Mouse (Mus musculus): ENCODE data around the gene Hsd17b1. TPM values are rescaled to one million over a fixed set of nuclear protein-coding genes. Genes with fewer than 3 reads are reported as not detected.
"Not testable (repeated sequence)": the region's sequence is repeated elsewhere in the genome, so short reads cannot be mapped to it uniquely, and the experiment has no call there.

Hsd17b1 gene
- polyA plus RNA-seq, 1 experiment from 2014 or later: not detected

DNA sequence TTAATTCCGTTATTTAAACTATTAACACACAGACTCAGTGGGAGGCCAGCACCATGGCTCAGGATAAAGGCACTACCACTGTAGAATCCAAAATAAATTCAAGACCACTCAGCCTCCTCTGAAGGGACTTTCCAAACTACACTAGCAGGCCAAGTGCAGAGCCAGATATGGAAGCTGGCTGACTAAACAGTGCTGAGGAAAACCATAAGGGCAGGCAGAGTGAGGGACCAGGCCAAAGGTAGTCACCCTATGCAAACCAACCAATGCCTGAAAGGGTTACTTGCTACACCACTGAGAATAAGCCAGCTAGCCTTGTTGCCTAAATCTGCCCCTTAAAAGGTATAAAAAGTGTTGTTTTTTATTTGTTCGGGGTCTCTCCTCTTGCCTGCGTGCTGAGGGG, 34.0 kb downstream of the Hsd17b1 start:
- Histone ChIP-seq H3K4me3 (ENCODE audit: low read depth, low read length) (no peak overlapping the region), H3K36me3 (replicated peaks; ENCODE audit: control insufficient read depth, insufficient read depth, low read depth, low read length) (no peaks in the 10 kb centered on the region), H3K4me2 (ENCODE audit: low read depth, low read length) (no peak overlapping the region), H3K9me3 (replicated peaks; ENCODE audit: control insufficient read depth, low read length) (no peaks in the 10 kb centered on the region), H3K4me1 (ENCODE audit: control insufficient read depth, insufficient read depth, low read length) (no peaks in the 10 kb centered on the region), H3K27ac (replicated peaks; ENCODE audit: low read depth, low read length) (no peak overlapping the region), H3K27me3 (ENCODE audit: control insufficient read depth, insufficient read depth, low read length) (no peaks in the 10 kb centered on the region), H3K9ac (replicated peaks; ENCODE audit: low read length) (no peak overlapping the region)
- no peak for ATAC-seq (replicated peaks; ENCODE audit: insufficient number of reproducible peaks, low FRiP score, low TSS enrichment, low read depth)
- no peak for DNase-seq (ENCODE audit: low spot score)
- 93% methylated on average over 3 of the region's 3 CpGs for WGBS

DNA sequence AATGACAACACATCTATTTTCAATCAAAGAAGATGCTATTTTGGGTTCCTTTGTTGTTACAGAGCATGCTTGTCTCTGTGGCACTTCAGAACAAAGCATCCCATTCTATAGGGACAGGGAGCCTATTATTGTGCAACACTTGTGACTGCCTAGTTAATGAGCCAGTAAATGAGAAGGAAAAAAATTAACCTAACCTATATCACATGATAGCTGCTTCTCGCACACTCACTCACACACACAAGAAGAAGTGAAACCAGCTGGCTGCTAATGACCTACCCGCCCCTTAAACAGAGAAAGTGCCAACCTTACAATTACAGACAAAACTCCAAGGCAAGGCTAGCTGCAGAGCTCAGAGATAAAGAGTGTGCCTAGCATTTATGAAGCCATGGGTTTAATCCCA, 37.4 kb downstream of the Hsd17b1 start:
- no peak overlapping the region for H3K27ac ChIP-seq (replicated peaks; ENCODE audit: low read depth, low read length)
- H3K4me3 ChIP-seq (ENCODE audit: low read depth, low read length): no peak overlapping the region
- no peaks in the 10 kb centered on the region for H3K27me3 ChIP-seq (ENCODE audit: control insufficient read depth, insufficient read depth, low read length)
- no peak for DNase-seq (ENCODE audit: low spot score)
- WGBS: 68% methylated on average over 2 of the region's 2 CpGs
- ATAC-seq (replicated peaks; ENCODE audit: insufficient number of reproducible peaks, low FRiP score, low TSS enrichment, low read depth): no peak
- H3K36me3 ChIP-seq (replicated peaks; ENCODE audit: control insufficient read depth, insufficient read depth, low read depth, low read length): no peaks in the 10 kb centered on the region
- H3K4me2 ChIP-seq (ENCODE audit: low read depth, low read length): no peak overlapping the region
- no peak overlapping the region for H3K9ac ChIP-seq (replicated peaks; ENCODE audit: low read length)
- H3K9me3 ChIP-seq (replicated peaks; ENCODE audit: control insufficient read depth, low read length): no peaks in the 10 kb centered on the region
- peaks cover 8% of the 10 kb centered on the region for H3K4me1 ChIP-seq (ENCODE audit: control insufficient read depth, insufficient read depth, low read length)

DNA sequence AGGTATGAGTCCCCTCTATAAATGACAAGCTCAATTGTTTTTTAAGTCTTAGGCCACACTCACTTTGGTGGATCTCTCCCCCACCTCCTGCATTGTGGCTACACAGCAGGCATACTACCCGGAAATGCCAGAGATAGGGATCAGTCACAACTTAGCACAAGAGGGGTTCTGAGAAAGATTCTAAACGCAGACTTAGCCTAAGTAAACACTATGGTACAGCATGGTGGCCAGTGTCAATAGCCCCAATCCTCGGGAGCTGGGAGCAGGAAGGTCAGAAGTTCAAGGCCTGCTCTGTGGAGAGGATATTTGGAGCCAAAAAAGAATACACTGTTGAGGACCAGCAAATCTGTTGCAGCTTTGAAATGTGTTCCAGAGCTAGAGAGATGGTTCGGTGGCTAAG, 39.9 kb downstream of the Hsd17b1 start:
- H3K36me3 ChIP-seq (replicated peaks; ENCODE audit: control insufficient read depth, insufficient read depth, low read depth, low read length): no peaks in the 10 kb centered on the region; the same call in 1 of the 2 replicates
- H3K27ac ChIP-seq (replicated peaks; ENCODE audit: low read depth, low read length): no peak overlapping the region
- H3K4me2 ChIP-seq (ENCODE audit: low read depth, low read length): peak overlapping the region; percentile 88
- WGBS: 31% methylated on average over 4 of the region's 4 CpGs
- DNase-seq (ENCODE audit: low spot score) (no peak), ATAC-seq (replicated peaks; ENCODE audit: insufficient number of reproducible peaks, low FRiP score, low TSS enrichment, low read depth) (no peak)
- peak overlapping the region; percentile 82; the same call in 1 of the 2 replicates for H3K9ac ChIP-seq (replicated peaks; ENCODE audit: low read length)
- H3K4me1 ChIP-seq (ENCODE audit: control insufficient read depth, insufficient read depth, low read length): peaks cover 10% of the 10 kb centered on the region
- H3K4me3 ChIP-seq (ENCODE audit: low read depth, low read length): peak overlapping the region; percentile 73; the same call in 1 of the 2 replicates
- H3K9me3 ChIP-seq (replicated peaks; ENCODE audit: control insufficient read depth, low read length): no peaks in the 10 kb centered on the region
- no peaks in the 10 kb centered on the region for H3K27me3 ChIP-seq (ENCODE audit: control insufficient read depth, insufficient read depth, low read length)

DNA sequence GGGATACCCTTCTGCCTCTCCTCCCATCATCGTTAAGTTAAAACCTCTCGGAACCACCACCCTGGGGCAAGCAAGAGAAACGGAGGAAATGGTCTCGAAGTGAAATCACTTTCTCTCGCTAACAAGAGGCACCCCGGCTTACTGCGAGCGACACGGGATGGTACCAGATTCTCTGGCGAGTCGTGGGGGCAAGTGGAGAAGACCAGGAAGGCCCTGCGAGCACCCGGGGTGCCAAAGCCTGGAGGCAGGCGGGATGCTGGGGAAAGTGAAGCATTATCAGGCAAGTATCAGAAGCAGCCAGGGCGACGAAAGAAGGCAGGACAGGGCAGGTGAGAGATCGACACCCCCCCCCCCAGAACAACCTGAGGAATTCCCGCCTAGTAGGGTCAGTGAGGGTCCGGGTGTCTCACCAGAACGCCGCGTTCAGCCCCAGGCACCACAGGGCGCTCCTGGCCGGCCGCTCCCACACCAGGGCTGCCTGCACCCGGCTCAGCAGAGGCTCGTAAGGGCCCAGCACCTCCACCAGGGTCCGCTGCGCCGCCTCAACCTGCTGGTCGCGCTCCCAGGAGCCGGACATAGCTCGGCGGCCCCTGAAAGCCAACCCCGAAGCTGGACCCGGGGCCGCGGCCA, 41.0 kb downstream of the Hsd17b1 start:
- Histone ChIP-seq H3K36me3 (replicated peaks; ENCODE audit: control insufficient read depth, insufficient read depth, low read depth, low read length) (no peaks in the 10 kb centered on the region; the same call in 1 of the 2 replicates), H3K27ac (replicated peaks; ENCODE audit: low read depth, low read length) (peak overlapping the region; percentile 1), H3K27me3 (ENCODE audit: control insufficient read depth, insufficient read depth, low read length) (no peaks in the 10 kb centered on the region), H3K4me1 (ENCODE audit: control insufficient read depth, insufficient read depth, low read length) (peaks cover 10% of the 10 kb centered on the region), H3K4me3 (ENCODE audit: low read depth, low read length) (peak overlapping the region; percentile 73), H3K9ac (replicated peaks; ENCODE audit: low read length) (peak overlapping the region; percentile 82), H3K9me3 (replicated peaks; ENCODE audit: control insufficient read depth, low read length) (no peaks in the 10 kb centered on the region), H3K4me2 (ENCODE audit: low read depth, low read length) (peak overlapping the region; percentile 88)
- peak; percentile 74 for ATAC-seq (replicated peaks; ENCODE audit: insufficient number of reproducible peaks, low FRiP score, low TSS enrichment, low read depth)
- under 1% methylated on average over 38 of the region's 39 CpGs for WGBS
- DNase-seq (ENCODE audit: low spot score): no peak

- Histone ChIP-seq H3K9ac (replicated peaks; ENCODE audit: low read length) (peak within 1 kb of the TSS; percentile 86), H3K27me3 (ENCODE audit: control insufficient read depth, insufficient read depth, low read length) (no peaks in the 10 kb centered on the region), H3K27ac (replicated peaks; ENCODE audit: low read depth, low read length) (peak within 1 kb of the TSS; percentile 87), H3K9me3 (replicated peaks; ENCODE audit: control insufficient read depth, low read length) (no peaks in the 10 kb centered on the region), H3K36me3 (replicated peaks; ENCODE audit: control insufficient read depth, insufficient read depth, low read depth, low read length) (no peaks in the 10 kb centered on the region; the same call in 1 of the 2 replicates), H3K4me2 (ENCODE audit: low read depth, low read length) (peak within 1 kb of the TSS; percentile 92), H3K4me3 (ENCODE audit: low read depth, low read length) (peak within 1 kb of the TSS; percentile 73), H3K4me1 (ENCODE audit: control insufficient read depth, insufficient read depth, low read length) (peaks cover 10% of the 10 kb centered on the region)
- peak; percentile 100 for DNase-seq (ENCODE audit: low spot score)
- under 1% methylated on average over 61 of the region's 61 CpGs for WGBS
- ATAC-seq (replicated peaks; ENCODE audit: insufficient number of reproducible peaks, low FRiP score, low TSS enrichment, low read depth): peak; percentile 88
These were observed 41.7 kb downstream of the Hsd17b1 start, which contains the start of the genes Retreg3 and Tubg1 for GRCm38 (mm10) chr11:101119761-101120544. TSS of gene Retreg3 (minus strand) at chr11:101119893. TSS of gene Tubg1 (plus strand) at chr11:101119938.

GRCm38 (mm10) chr11:101120545-101121188, 42.5 kb downstream of the Hsd17b1 start:
- ATAC-seq (replicated peaks; ENCODE audit: insufficient number of reproducible peaks, low FRiP score, low TSS enrichment, low read depth) (no peak), DNase-seq (ENCODE audit: low spot score) (no peak)
- no peaks in the 10 kb centered on the region; the same call in 1 of the 2 replicates for H3K36me3 ChIP-seq (replicated peaks; ENCODE audit: control insufficient read depth, insufficient read depth, low read depth, low read length)

GRCm38 (mm10) chr11:101124494-101124893, 46.3 kb downstream of the Hsd17b1 start:
- not testable (repeated sequence) for H3K4me2 ChIP-seq (ENCODE audit: low read depth, low read length); H3K4me3 ChIP-seq (ENCODE audit: low read depth, low read length); H3K27me3 ChIP-seq (ENCODE audit: control insufficient read depth, insufficient read depth, low read length); H3K9ac ChIP-seq (replicated peaks; ENCODE audit: low read length); H3K27ac ChIP-seq (replicated peaks; ENCODE audit: low read depth, low read length); H3K36me3 ChIP-seq (replicated peaks; ENCODE audit: control insufficient read depth, insufficient read depth, low read depth, low read length); DNase-seq (ENCODE audit: low spot score); ATAC-seq (replicated peaks; ENCODE audit: insufficient number of reproducible peaks, low FRiP score, low TSS enrichment, low read depth); H3K9me3 ChIP-seq (replicated peaks; ENCODE audit: control insufficient read depth, low read length); H3K4me1 ChIP-seq (ENCODE audit: control insufficient read depth, insufficient read depth, low read length)
- 95% methylated on average over 8 of the region's 8 CpGs for WGBS

More at GRCm38 (mm10) chr11:101120545-101121188, 42.5 kb downstream of the Hsd17b1 start:
- Histone ChIP-seq H3K27ac (replicated peaks; ENCODE audit: low read depth, low read length) (peak overlapping the region; percentile 87), H3K4me1 (ENCODE audit: control insufficient read depth, insufficient read depth, low read length) (peaks cover 10% of the 10 kb centered on the region), H3K4me3 (ENCODE audit: low read depth, low read length) (peak overlapping the region; percentile 73), H3K4me2 (ENCODE audit: low read depth, low read length) (peak overlapping the region; percentile 92), H3K9me3 (replicated peaks; ENCODE audit: control insufficient read depth, low read length) (no peaks in the 10 kb centered on the region), H3K9ac (replicated peaks; ENCODE audit: low read length) (peak overlapping the region; percentile 86), H3K27me3 (ENCODE audit: control insufficient read depth, insufficient read depth, low read length) (no peaks in the 10 kb centered on the region)
- 25% methylated on average over 19 of the region's 19 CpGs for WGBS
